Mouse (Mus musculus) right cerebral cortex, postnatal 4 days (tissue): Measurements from ENCODE around the gene Sec24d.

Source experiments
- DNase-seq: peaks from one replicate; pipeline ENCODE4 v3.0.0-alpha.2; 2022

Sec24d gene

GRCm38 (mm10) chr3:123298283-123298682 lies 31.0 kb downstream of the Sec24d start:
- DNase-seq = peak; percentile 78

- DNase-seq = no peak
Observed at GRCm38 (mm10) chr3:123301521-123301920, 34.3 kb downstream of the Sec24d start.

GRCm38 (mm10) chr3:123305611-123306010 lies 38.4 kb downstream of the Sec24d start:
- DNase-seq = no peak

GRCm38 (mm10) chr3:123307446-123307845 lies 40.2 kb downstream of the Sec24d start:
- DNase-seq = no peak

GRCm38 (mm10) chr3:123309141-123309540 lies 41.9 kb downstream of the Sec24d start:
- no peak for DNase-seq

- DNase-seq = no peak
Observed at GRCm38 (mm10) chr3:123312477-123313062, 45.3 kb downstream of the Sec24d start.

- no peak for DNase-seq
Observed at GRCm38 (mm10) chr3:123313477-123313876, 46.2 kb downstream of the Sec24d start.

- DNase-seq = no peak
Observed at GRCm38 (mm10) chr3:123313920-123314614, 46.8 kb downstream of the Sec24d start.

- no peak for DNase-seq
Observed at GRCm38 (mm10) chr3:123316066-123316465, 48.8 kb downstream of the Sec24d start.

- DNase-seq = no peak
Observed at GRCm38 (mm10) chr3:123317081-123317480, 49.8 kb downstream of the Sec24d start.

GRCm38 (mm10) chr3:123320341-123320740 lies 53.1 kb downstream of the Sec24d start:
- DNase-seq = no peak

- no peak for DNase-seq
Observed at GRCm38 (mm10) chr3:123321612-123322011, 54.4 kb downstream of the Sec24d start.

- no peak for DNase-seq
Observed at GRCm38 (mm10) chr3:123322147-123322546, 54.9 kb downstream of the Sec24d start.

- DNase-seq = no peak
Observed at GRCm38 (mm10) chr3:123324326-123324725, 57.1 kb downstream of the Sec24d start.

- DNase-seq = no peak
Observed at GRCm38 (mm10) chr3:123329251-123329650, 62.0 kb downstream of the Sec24d start.

GRCm38 (mm10) chr3:123330221-123330620 lies 63.0 kb downstream of the Sec24d start:
- DNase-seq = no peak

- DNase-seq = no peak
Observed at GRCm38 (mm10) chr3:123332330-123333054, 65.2 kb downstream of the Sec24d start.

- no peak for DNase-seq
Observed at GRCm38 (mm10) chr3:123333055-123333424, 65.8 kb downstream of the Sec24d start.

- DNase-seq = no peak
Observed at GRCm38 (mm10) chr3:123334947-123335346, 67.7 kb downstream of the Sec24d start.

GRCm38 (mm10) chr3:123335480-123335879 lies 68.2 kb downstream of the Sec24d start:
- no peak for DNase-seq

- no peak for DNase-seq
Observed at GRCm38 (mm10) chr3:123336455-123336854, 69.2 kb downstream of the Sec24d start.

- DNase-seq = no peak
Observed at GRCm38 (mm10) chr3:123336951-123337350, 69.7 kb downstream of the Sec24d start.

- DNase-seq = no peak
Observed at GRCm38 (mm10) chr3:123337853-123338252, 70.6 kb downstream of the Sec24d start.

GRCm38 (mm10) chr3:123338666-123339195 lies 71.5 kb downstream of the Sec24d start:
- no peak for DNase-seq
